Mouse (Mus musculus) brown adipose tissue, adult 24 weeks (tissue): Measurements from ENCODE around the gene Parpbp. TPM values are rescaled to one million over a fixed set of nuclear protein-coding genes. Genes with fewer than 3 reads are reported as not detected.

Source experiments
- H3K27ac ChIP-seq: fragments of 200-500 bp; replicated peaks from 2 replicates; pipeline ENCODE4 v1.5.1; 2012; ENCODE audit warnings: low read depth, mild to moderate bottlenecking, low read length
- H3K4me1 ChIP-seq: fragments of 200-500 bp; 2 replicates; pipeline ENCODE4 v1.6.1; 2012; ENCODE audit warnings: low read length, mixed read lengths; ENCODE audit not compliant: control insufficient read depth, insufficient read depth, insufficient read length
- H3K4me3 ChIP-seq: fragments of 200-500 bp; 2 replicates; pipeline ENCODE4 v1.5.1; 2012; ENCODE audit warnings: low read depth, mild to moderate bottlenecking, low read length, moderate library complexity; ENCODE audit not compliant: insufficient read depth
- polyA plus RNA-seq: library from polyadenylated mRNA; stranded (reverse); fragments of >200 nt; gene quantifications from 2 replicates; pipeline ENCODE4 v1.2.4, GENCODE M21; 2012; ENCODE audit not compliant: missing spikeins, insufficient read depth, insufficient read length

Gene Parpbp
- polyA plus RNA-seq, 1 experiment: 0.71 TPM

DNA sequence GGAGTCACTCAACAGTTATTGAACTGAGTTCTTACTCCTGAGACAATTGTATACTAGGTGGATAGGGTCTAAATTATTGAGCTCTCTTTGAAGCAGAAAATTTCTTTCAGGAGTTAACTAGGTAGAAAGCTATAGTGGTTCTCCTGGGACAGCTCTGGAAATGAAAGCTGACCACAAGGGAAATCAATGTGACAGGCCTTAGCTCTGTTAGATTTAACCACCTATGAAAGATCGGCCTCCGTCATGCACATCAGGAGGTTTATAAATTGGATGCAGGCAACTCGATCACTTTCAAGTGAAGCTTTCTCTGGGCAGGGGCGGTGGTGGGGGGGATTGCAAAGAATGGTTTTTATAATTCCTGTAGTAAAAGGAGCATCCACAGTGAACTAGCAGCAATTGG, 83.3 kb downstream of the Parpbp start:
- no peak overlapping the region for H3K4me3 ChIP-seq
- H3K4me1 ChIP-seq: peaks cover 5% of the 10 kb centered on the region; the same call in 1 of the 2 replicates
- peak overlapping the region; percentile 34; the same call in 1 of the 2 replicates for H3K27ac ChIP-seq

DNA sequence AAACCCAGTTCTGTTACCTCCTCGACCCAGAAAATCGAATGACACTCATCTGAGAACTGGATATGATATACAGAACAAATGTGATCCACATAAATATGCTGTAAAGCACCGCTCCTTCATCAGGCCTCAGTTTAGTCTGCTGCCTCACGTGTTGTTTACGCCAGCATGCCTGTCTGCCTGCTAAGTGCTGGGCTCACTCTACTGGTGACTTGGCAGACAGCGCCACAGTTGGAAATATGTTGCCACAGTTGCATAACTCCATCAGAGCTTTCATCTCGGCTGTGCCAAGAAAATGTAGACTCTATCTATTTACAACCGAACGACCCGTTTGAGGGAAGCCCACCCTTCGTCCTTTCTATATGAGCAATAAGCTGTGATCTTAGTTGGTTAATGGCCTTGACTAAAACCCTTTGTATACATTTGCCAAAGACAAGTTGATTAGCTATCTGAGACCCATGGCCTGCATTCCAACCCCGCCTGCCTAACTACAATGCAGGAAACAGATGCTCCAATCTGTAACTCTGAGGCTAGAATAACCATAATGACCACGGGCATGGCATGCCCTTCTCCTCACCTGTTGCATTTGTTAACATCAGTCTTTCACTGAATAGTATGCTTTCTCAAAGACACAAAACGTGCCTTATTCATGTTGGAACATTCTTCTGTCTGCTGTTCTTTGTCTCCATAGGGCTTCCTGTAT, 89.6 kb downstream of the Parpbp start:
- no peak overlapping the region for H3K4me3 ChIP-seq
- H3K27ac ChIP-seq: no peak overlapping the region
- H3K4me1 ChIP-seq: no peaks in the 10 kb centered on the region

DNA sequence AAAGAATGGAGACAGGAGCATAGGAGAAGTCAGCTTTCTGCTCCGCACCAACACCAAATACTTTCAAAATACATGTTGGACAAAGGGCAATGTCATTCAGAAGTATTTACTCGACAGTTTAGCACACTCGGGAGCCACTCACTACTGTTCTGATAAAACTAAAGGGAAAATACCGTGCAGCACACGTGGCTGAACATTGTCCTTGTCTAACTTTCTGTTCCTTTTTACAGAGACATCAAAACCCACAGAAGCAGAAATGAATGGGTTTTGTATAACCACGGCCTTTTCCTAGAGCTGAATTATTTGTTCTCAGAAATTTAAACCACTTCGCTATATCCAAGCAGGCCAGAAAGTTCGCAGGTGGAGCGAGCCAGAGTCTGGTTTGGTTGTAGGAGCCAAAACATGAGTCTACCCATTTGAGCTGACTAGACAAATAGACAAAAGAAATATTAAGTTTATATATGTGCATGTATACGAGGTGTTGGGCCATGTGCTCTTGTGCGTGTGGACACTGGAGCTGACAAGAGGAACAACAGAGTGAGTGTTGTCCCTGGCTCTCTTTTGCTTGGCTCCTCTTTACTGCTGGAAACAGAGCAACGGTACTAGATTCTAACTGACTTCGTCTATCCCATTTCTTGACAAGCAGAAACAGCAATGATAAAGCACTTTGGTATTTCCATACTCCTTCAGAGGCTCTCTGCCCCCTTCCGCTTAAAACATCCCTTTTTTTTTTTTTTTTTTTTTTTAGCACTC, 92.3 kb downstream of the Parpbp start:
- no peak overlapping the region for H3K4me3 ChIP-seq
- H3K27ac ChIP-seq: no peak overlapping the region
- H3K4me1 ChIP-seq: no peaks in the 10 kb centered on the region

GRCm38 (mm10) chr10:88046098-88046771, 100.5 kb downstream of the Parpbp start:
- H3K4me3 ChIP-seq: no peak overlapping the region
- no peaks in the 10 kb centered on the region for H3K4me1 ChIP-seq
- no peak overlapping the region for H3K27ac ChIP-seq

DNA sequence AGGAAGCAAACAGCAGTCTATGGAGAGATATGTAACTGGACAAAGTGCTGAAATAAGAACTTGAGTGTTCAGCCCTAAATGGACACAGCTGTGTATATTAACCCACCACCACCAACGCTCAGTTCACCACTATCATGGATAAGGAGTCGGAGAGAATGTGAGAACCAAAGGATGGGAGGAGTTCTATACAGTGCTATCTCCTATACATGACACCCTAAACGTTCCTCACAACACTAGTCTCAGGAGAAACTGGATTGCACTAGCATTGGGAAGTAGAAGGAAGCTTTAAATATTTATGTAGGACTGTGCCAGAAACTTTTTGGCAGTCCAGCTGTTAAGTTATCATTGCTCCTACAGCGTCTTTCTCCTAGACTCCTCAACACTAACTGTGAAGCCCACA, 102.4 kb downstream of the Parpbp start:
- no peak overlapping the region for H3K4me3 ChIP-seq
- H3K27ac ChIP-seq: no peak overlapping the region
- no peaks in the 10 kb centered on the region for H3K4me1 ChIP-seq

Other genes with a start within 250 kb of the Parpbp start
- gene Pmch, start 55.9 kb downstream of the Parpbp start, polyA plus RNA-seq: not detected in 2 replicates
- gene Nup37, start 51 bp upstream of the Parpbp start, polyA plus RNA-seq: 11.7 and 15.0 TPM in 2 replicates
- 67.1 and 88.3 TPM in 2 replicates for gene Washc3, start 54.2 kb upstream of the Parpbp start, polyA plus RNA-seq
- 31.8 and 40.7 TPM in 2 replicates for gene Dram1, start 232.1 kb upstream of the Parpbp start, polyA plus RNA-seq
- gene Gnptab, start 232.2 kb upstream of the Parpbp start, polyA plus RNA-seq: 18.3 and 30.1 TPM in 2 replicates